Mouse (Mus musculus): ENCODE data around the gene Olfml2a.

GRCm38 (mm10) chr2:39003512-39003911 is 71.7 kb downstream of the Olfml2a start:
- TF ChIP-seq CTCF (IDR thresholded peaks at IDR 0.05; ENCODE audit: low read depth, low read length) (no peak), TAL1 (conservative IDR thresholded peaks at IDR 0.05; ENCODE audit: low read depth, low read length) (no peak)

Data from G1E (cell line).